Mouse (Mus musculus) heart, embryonic 14.5 days (tissue): ENCODE results near the gene Coro1c. TPM values are rescaled to one million over a fixed set of nuclear protein-coding genes. Genes with fewer than 3 reads are reported as not detected.

Experiments
- ATAC-seq: fragments of 200-750 bp; cut with Nextera tagmentation; 2 replicates; pipeline ENCODE4 v1.8.0; 2017; ENCODE audit warnings: low read depth, moderate TSS enrichment; ENCODE audit not compliant: insufficient number of reproducible peaks, insufficient read depth, low FRiP score
- H3K27ac ChIP-seq, 2 experiments: fragments of 200-500 bp in 1 of 2; fragments of 300-500 bp in 1 of 2; sonication (generic) in 1 of 2; replicated peaks in 1 of 2; 2 replicates each; pipeline ENCODE4 v1.5.1; 2012 to 2014; ENCODE audit warnings: low read depth in 2 of 2, low read length in 2 of 2, control low read depth in 1 of 2, mild to moderate bottlenecking in 1 of 2, mixed read lengths in 1 of 2; ENCODE audit not compliant: control insufficient read depth in 1 of 2, insufficient read depth in 1 of 2
- H3K27me3 ChIP-seq: fragments of 300-500 bp; sonication (generic); 2 replicates; pipeline ENCODE4 v1.6.1; 2014; ENCODE audit warnings: mild to moderate bottlenecking, low read length, control low read depth; ENCODE audit not compliant: control insufficient read depth, insufficient read depth
- H3K36me3 ChIP-seq: fragments of 300-500 bp; sonication (generic); 2 replicates; pipeline ENCODE4 v1.6.1; 2014; ENCODE audit warnings: mild to moderate bottlenecking, control low read depth, low read length, mixed read lengths; ENCODE audit not compliant: control insufficient read depth, insufficient read depth
- H3K4me1 ChIP-seq, 2 experiments: fragments of 200-500 bp in 1 of 2; fragments of 300-500 bp in 1 of 2; sonication (generic) in 1 of 2; 2 replicates each; pipeline ENCODE4 v1.6.1; 2012 to 2014; ENCODE audit warnings: low read length in 2 of 2, control low read depth in 1 of 2, mixed read lengths in 1 of 2; ENCODE audit not compliant: control insufficient read depth in 2 of 2, insufficient read depth in 2 of 2
- H3K4me2 ChIP-seq: fragments of 300-500 bp; sonication (generic); 2 replicates; pipeline ENCODE4 v1.6.1; 2014; ENCODE audit warnings: mild to moderate bottlenecking, low read length
- H3K4me3 ChIP-seq, 2 experiments: fragments of 200-500 bp in 1 of 2; fragments of 300-500 bp in 1 of 2; sonication (generic) in 1 of 2; 2 replicates each; pipeline ENCODE4 v1.5.1; 2012 to 2014; ENCODE audit warnings: low read length in 2 of 2, mild to moderate bottlenecking in 2 of 2, control low read depth in 1 of 2, low read depth in 1 of 2, moderate library complexity in 1 of 2; ENCODE audit not compliant: control insufficient read depth in 1 of 2, insufficient read depth in 1 of 2
- H3K9ac ChIP-seq: fragments of 300-500 bp; sonication (generic); 2 replicates; pipeline ENCODE4 v1.6.1; 2014; ENCODE audit warnings: mild to moderate bottlenecking, low read length
- H3K9me3 ChIP-seq: fragments of 300-500 bp; sonication (generic); 2 replicates; pipeline ENCODE4 v1.6.1; 2016; ENCODE audit warnings: low read length, control low read depth; ENCODE audit not compliant: control insufficient read depth
- WGBS: fragments of 180-500 bp; shearing (Covaris S2); extraction: QIAGEN DNeasy Blood & Tissue Kit; methylation state at CpG from one replicate; pipeline ENCODE4 v1.1.7; 2014; 5-methylcytosine and 5-hydroxymethylcytosine counted together
- polyA plus RNA-seq: library from polyadenylated mRNA; unstranded; fragments of >200 nt; fragmentation: Nextera tagmentation; extraction: Ambion mirVana; gene quantifications from 2 replicates; pipeline ENCODE4 v1.2.1, GENCODE M21; 2014

Gene Coro1c
- polyA plus RNA-seq, 1 experiment from 2014 or later, result 84.9 TPM

- no peaks in the 10 kb centered on the region for H3K9me3 ChIP-seq
- no peak overlapping the region for H3K27ac ChIP-seq
- H3K9ac ChIP-seq, result no peak overlapping the region
- H3K36me3 ChIP-seq, result peaks cover 87% of the 10 kb centered on the region
- H3K4me3 ChIP-seq, result no peak overlapping the region
- no peak overlapping the region for H3K4me2 ChIP-seq
- no peaks in the 10 kb centered on the region; a peak in 1 of 4 replicates for H3K4me1 ChIP-seq
- H3K27me3 ChIP-seq, result no peaks in the 10 kb centered on the region
- ATAC-seq, result no peak
- 65% methylated on average over 7 of the region's 7 CpGs for WGBS
Observed at GRCm38 (mm10) chr5:113844721-113845120, 63.8 kb downstream of the Coro1c start.

GRCm38 (mm10) chr5:113844106-113844505 lies 64.5 kb downstream of the Coro1c start:
- no peak for ATAC-seq
- peaks cover 81% of the 10 kb centered on the region for H3K36me3 ChIP-seq
- no peak overlapping the region for H3K27ac ChIP-seq
- H3K9ac ChIP-seq, result no peak overlapping the region
- H3K4me3 ChIP-seq, result no peak overlapping the region
- WGBS, result 69% methylated on average over 15 of the region's 15 CpGs
- H3K4me2 ChIP-seq, result no peak overlapping the region
- H3K9me3 ChIP-seq, result no peaks in the 10 kb centered on the region
- no peaks in the 10 kb centered on the region for H3K27me3 ChIP-seq
- H3K4me1 ChIP-seq, result no peaks in the 10 kb centered on the region; a peak in 1 of 4 replicates

- H3K9me3 ChIP-seq, result no peaks in the 10 kb centered on the region
- H3K9ac ChIP-seq, result no peak overlapping the region
- no peaks in the 10 kb centered on the region for H3K27me3 ChIP-seq
- H3K27ac ChIP-seq, result no peak overlapping the region
- peaks cover 69% of the 10 kb centered on the region for H3K36me3 ChIP-seq
- H3K4me3 ChIP-seq, result no peak overlapping the region
- ATAC-seq, result no peak
- 92% methylated on average over 9 of the region's 9 CpGs for WGBS
- no peaks in the 10 kb centered on the region; a peak in 1 of 4 replicates for H3K4me1 ChIP-seq
- H3K4me2 ChIP-seq, result no peak overlapping the region
Observed at GRCm38 (mm10) chr5:113842906-113843305, 65.7 kb downstream of the Coro1c start.

- Histone ChIP-seq H3K4me3 (no peak overlapping the region), H3K4me2 (no peak overlapping the region), H3K4me1 (no peaks in the 10 kb centered on the region; a peak in 1 of 4 replicates), H3K36me3 (peaks cover 62% of the 10 kb centered on the region), H3K9ac (no peak overlapping the region), H3K9me3 (no peaks in the 10 kb centered on the region), H3K27ac (no peak overlapping the region), H3K27me3 (no peaks in the 10 kb centered on the region)
- no peak for ATAC-seq
- 77% methylated on average over 9 of the region's 9 CpGs for WGBS
Observed at GRCm38 (mm10) chr5:113842244-113842643, 66.3 kb downstream of the Coro1c start.

- no peak overlapping the region for H3K4me3 ChIP-seq
- H3K27ac ChIP-seq, result no peak overlapping the region
- H3K9me3 ChIP-seq, result no peaks in the 10 kb centered on the region
- H3K27me3 ChIP-seq, result no peaks in the 10 kb centered on the region
- no peak overlapping the region for H3K4me2 ChIP-seq
- no peak overlapping the region for H3K9ac ChIP-seq
- H3K4me1 ChIP-seq, result no peaks in the 10 kb centered on the region; a peak in 1 of 4 replicates
- WGBS, result 75% methylated on average over 23 of the region's 23 CpGs
- no peak for ATAC-seq
- peaks cover 55% of the 10 kb centered on the region for H3K36me3 ChIP-seq
Observed at GRCm38 (mm10) chr5:113841243-113842225, 67.0 kb downstream of the Coro1c start.

- Histone ChIP-seq H3K9ac (no peak overlapping the region), H3K4me2 (no peak overlapping the region), H3K4me3 (no peak overlapping the region), H3K27ac (no peak overlapping the region), H3K27me3 (no peaks in the 10 kb centered on the region), H3K36me3 (peaks cover 44% of the 10 kb centered on the region), H3K4me1 (no peaks in the 10 kb centered on the region; a peak in 1 of 4 replicates), H3K9me3 (no peaks in the 10 kb centered on the region)
- no peak for ATAC-seq
- WGBS, result 93% methylated on average over 4 of the region's 4 CpGs
Observed at GRCm38 (mm10) chr5:113840443-113840842, 68.1 kb downstream of the Coro1c start.

- Histone ChIP-seq H3K27me3 (no peaks in the 10 kb centered on the region), H3K4me2 (no peak overlapping the region), H3K4me1 (no peaks in the 10 kb centered on the region; a peak in 1 of 4 replicates), H3K9ac (no peak overlapping the region), H3K27ac (no peak overlapping the region), H3K4me3 (no peak overlapping the region), H3K36me3 (peaks cover 10% of the 10 kb centered on the region), H3K9me3 (no peaks in the 10 kb centered on the region)
- 87% methylated on average over 10 of the region's 10 CpGs for WGBS
- no peak for ATAC-seq
Observed at GRCm38 (mm10) chr5:113836961-113837360, 71.6 kb downstream of the Coro1c start.
